Mouse (Mus musculus) cerebellum, adult 2 months (tissue): ENCODE measurements around the gene Ulk4.

Experiments used
- CTCF ChIP-seq: fragments of 200-500 bp; IDR thresholded peaks from 2 replicates; pipeline ENCODE4 v1.5.1; 2011; ENCODE audit warnings: low read depth, mild to moderate bottlenecking, control low read depth, low read length, moderate library complexity, borderline replicate concordance; ENCODE audit not compliant: insufficient read depth
- POLR2A ChIP-seq: fragments of 200-500 bp; IDR thresholded peaks from 2 replicates; pipeline ENCODE4 v1.6.1; 2011; ENCODE audit warnings: low read length, control low read depth, borderline replicate concordance; ENCODE audit not compliant: insufficient read depth

GRCm38 (mm10) chr9:121254761-121255160 is 22.2 kb downstream of the Ulk4 start:
- TF ChIP-seq CTCF (no peak), POLR2A (no peak)
